Mouse (Mus musculus) embryonic facial prominence, embryonic 14.5 days (tissue): ENCODE measurements at regions not wholly inside any gene's neighbourhood (a gene's known extent, or its start where the extent isn't known, plus 50 kb on each side); places are given as distances from the start of the nearest gene placed in this dataset.

ENCODE experiments used
- ATAC-seq: fragments of 200-750 bp; cut with Nextera tagmentation; 2 replicates; pipeline ENCODE4 v1.8.0; 2017; ENCODE audit warnings: low read depth, moderate number of reproducible peaks, moderate TSS enrichment
- DNase-seq: peaks from one replicate; pipeline ENCODE4 v3.0.0-alpha.2; 2015; ENCODE audit warnings: low spot score
- H3K27ac ChIP-seq: fragments of 300-500 bp; sonication (generic); replicated peaks from 2 replicates; pipeline ENCODE4 v1.5.1; 2014; ENCODE audit warnings: low read depth, mild to moderate bottlenecking, low read length, moderate library complexity
- H3K27me3 ChIP-seq: fragments of 300-500 bp; sonication (generic); replicated peaks from 2 replicates; pipeline ENCODE4 v1.6.1; 2014; ENCODE audit warnings: low read length; ENCODE audit not compliant: control insufficient read depth, insufficient read depth
- H3K36me3 ChIP-seq: fragments of 300-500 bp; sonication (generic); 2 replicates; pipeline ENCODE4 v1.6.1; 2014; ENCODE audit warnings: low read length, mixed read lengths; ENCODE audit not compliant: control insufficient read depth, insufficient read depth
- H3K4me1 ChIP-seq: fragments of 300-500 bp; sonication (generic); 2 replicates; pipeline ENCODE4 v1.6.1; 2014; ENCODE audit warnings: antibody characterized with exemption, low read length; ENCODE audit not compliant: control insufficient read depth, insufficient read depth
- H3K4me2 ChIP-seq: fragments of 300-500 bp; sonication (generic); 2 replicates; pipeline ENCODE4 v1.6.1; 2014; ENCODE audit warnings: low read depth, mild to moderate bottlenecking, low read length, moderate library complexity, mixed read lengths
- H3K4me3 ChIP-seq: fragments of 300-500 bp; sonication (generic); 2 replicates; pipeline ENCODE4 v1.5.1; 2014; ENCODE audit warnings: low read depth, mild to moderate bottlenecking, low read length
- H3K9ac ChIP-seq: fragments of 300-500 bp; sonication (generic); 2 replicates; pipeline ENCODE4 v1.6.1; 2014; ENCODE audit warnings: low read depth, mild to moderate bottlenecking, low read length, moderate library complexity, mixed read lengths
- H3K9me3 ChIP-seq: fragments of 300-500 bp; sonication (generic); 2 replicates; pipeline ENCODE4 v1.6.1; 2016; ENCODE audit warnings: low read length; ENCODE audit not compliant: control insufficient read depth
- WGBS: fragments of 180-500 bp; shearing (Covaris S2); extraction: QIAGEN DNeasy Blood & Tissue Kit; methylation state at CpG from one replicate; pipeline ENCODE4 v1.1.7; 2014; 5-methylcytosine and 5-hydroxymethylcytosine counted together

- ATAC-seq = no peak
- no peaks in the 10 kb centered on the region; the same call in 1 of the 2 replicates for H3K9me3 ChIP-seq
- H3K27ac ChIP-seq = no peak overlapping the region
- no peak overlapping the region for H3K4me3 ChIP-seq
- no peaks in the 10 kb centered on the region for H3K36me3 ChIP-seq
- peaks cover 13% of the 10 kb centered on the region for H3K4me1 ChIP-seq
- no peak for DNase-seq
- WGBS = 43% methylated on average over 5 of the region's 5 CpGs
- H3K27me3 ChIP-seq = no peaks in the 10 kb centered on the region
- H3K4me2 ChIP-seq = no peak overlapping the region
- no peak overlapping the region for H3K9ac ChIP-seq
Measured at GRCm38 (mm10) chr10:39224449-39225094, 61.0 kb upstream of the Ccn6 start.

GRCm38 (mm10) chr10:39221028-39221427 is 57.4 kb upstream of the Ccn6 start:
- no peak overlapping the region for H3K9ac ChIP-seq
- no peaks in the 10 kb centered on the region for H3K36me3 ChIP-seq
- no peaks in the 10 kb centered on the region for H3K4me1 ChIP-seq
- H3K9me3 ChIP-seq = peaks cover 8% of the 10 kb centered on the region
- H3K27me3 ChIP-seq = no peaks in the 10 kb centered on the region
- peak; percentile 60 for DNase-seq
- no peak overlapping the region for H3K4me2 ChIP-seq
- WGBS = 79% methylated on average over 2 of the region's 2 CpGs
- H3K4me3 ChIP-seq = no peak overlapping the region
- ATAC-seq = peak; percentile 26; the same call in 1 of the 2 replicates
- H3K27ac ChIP-seq = no peak overlapping the region; the same call in 1 of the 2 replicates

- H3K4me1 ChIP-seq = no peaks in the 10 kb centered on the region
- 23% methylated on average over 2 of the region's 2 CpGs for WGBS
- peak overlapping the region; percentile 35; the same call in 1 of the 2 replicates for H3K27ac ChIP-seq
- peak; percentile 48 for DNase-seq
- H3K9ac ChIP-seq = no peak overlapping the region
- H3K27me3 ChIP-seq = no peaks in the 10 kb centered on the region
- peaks cover 8% of the 10 kb centered on the region for H3K9me3 ChIP-seq
- no peak overlapping the region for H3K4me3 ChIP-seq
- H3K36me3 ChIP-seq = no peaks in the 10 kb centered on the region
- no peak overlapping the region for H3K4me2 ChIP-seq
- no peak for ATAC-seq
Measured at GRCm38 (mm10) chr10:39219366-39219765, 55.8 kb upstream of the Ccn6 start.

GRCm38 (mm10) chr10:39218151-39218550 is 54.6 kb upstream of the Ccn6 start:
- 85% methylated on average over 5 of the region's 5 CpGs for WGBS
- no peak for DNase-seq
- Histone ChIP-seq H3K9me3 (peaks cover 8% of the 10 kb centered on the region), H3K4me1 (no peaks in the 10 kb centered on the region), H3K27me3 (no peaks in the 10 kb centered on the region), H3K4me2 (no peak overlapping the region), H3K36me3 (no peaks in the 10 kb centered on the region), H3K27ac (no peak overlapping the region), H3K4me3 (no peak overlapping the region), H3K9ac (no peak overlapping the region)
- no peak for ATAC-seq

- Histone ChIP-seq H3K27me3 (no peaks in the 10 kb centered on the region), H3K36me3 (no peaks in the 10 kb centered on the region), H3K9me3 (peaks cover 8% of the 10 kb centered on the region), H3K4me1 (no peaks in the 10 kb centered on the region), H3K4me3 (no peak overlapping the region), H3K4me2 (no peak overlapping the region), H3K27ac (no peak overlapping the region), H3K9ac (no peak overlapping the region)
- no peak for ATAC-seq
- 87% methylated on average over 14 of the region's 14 CpGs for WGBS
- no peak for DNase-seq
Measured at GRCm38 (mm10) chr10:39216142-39216904, 52.7 kb upstream of the Ccn6 start.

- Histone ChIP-seq H3K9me3 (peaks cover 13% of the 10 kb centered on the region), H3K36me3 (no peaks in the 10 kb centered on the region), H3K4me3 (no peak overlapping the region), H3K4me2 (no peak overlapping the region), H3K4me1 (no peaks in the 10 kb centered on the region; the same call in 1 of the 2 replicates), H3K27me3 (no peaks in the 10 kb centered on the region), H3K9ac (no peak overlapping the region), H3K27ac (no peak overlapping the region)
- 92% methylated on average over 4 of the region's 4 CpGs for WGBS
- DNase-seq = no peak
- no peak for ATAC-seq
Measured at GRCm38 (mm10) chr10:39214563-39214962, 51.0 kb upstream of the Ccn6 start.
